Mouse (Mus musculus): ENCODE measurements around the gene Sos2. TPM values are rescaled to one million over a fixed set of nuclear protein-coding genes. Genes with fewer than 3 reads are reported as not detected.
"Not testable (repeated sequence)": the region's sequence is repeated elsewhere in the genome, so short reads cannot be mapped to it uniquely, and the experiment has no call there.

The Sos2 gene
- polyA plus RNA-seq, 1 experiment from 2014 or later = 5.2 TPM

GRCm38 (mm10) chr12:69582613-69583269, 98.9 kb downstream of the Sos2 start, which contains the start of gene Vcpkmt:
TSS of gene Vcpkmt (minus strand) at chr12:69583028.
- Histone ChIP-seq H3K4me1 (peaks cover 38% of the 10 kb centered on the region), H3K9me3 (replicated peaks) (no peaks in the 10 kb centered on the region), H3K9ac (peak within 1 kb of the TSS; percentile 91), H3K4me2 (peak within 1 kb of the TSS; percentile 89), H3K4me3 (peak within 1 kb of the TSS; percentile 83), H3K27me3 (replicated peaks) (no peaks in the 10 kb centered on the region), H3K36me3 (peaks cover 47% of the 10 kb centered on the region), H3K27ac (peak within 1 kb of the TSS; percentile 85)
- peak; percentile 98 for ATAC-seq
- under 1% methylated on average over 56 of the region's 56 CpGs for WGBS (ENCODE audit: insufficient replicate concordance)

GRCm38 (mm10) chr12:69582216-69582612, 99.4 kb downstream of the Sos2 start:
- Histone ChIP-seq H3K4me3 (peak overlapping the region; percentile 83), H3K9ac (peak overlapping the region; percentile 91), H3K27me3 (replicated peaks) (no peaks in the 10 kb centered on the region), H3K36me3 (peaks cover 47% of the 10 kb centered on the region), H3K4me1 (peaks cover 38% of the 10 kb centered on the region), H3K4me2 (peak overlapping the region; percentile 89), H3K27ac (peak overlapping the region; percentile 85), H3K9me3 (replicated peaks) (no peaks in the 10 kb centered on the region)
- WGBS (ENCODE audit: insufficient replicate concordance) = 19% methylated on average over 9 of the region's 9 CpGs
- ATAC-seq = no peak

DNA sequence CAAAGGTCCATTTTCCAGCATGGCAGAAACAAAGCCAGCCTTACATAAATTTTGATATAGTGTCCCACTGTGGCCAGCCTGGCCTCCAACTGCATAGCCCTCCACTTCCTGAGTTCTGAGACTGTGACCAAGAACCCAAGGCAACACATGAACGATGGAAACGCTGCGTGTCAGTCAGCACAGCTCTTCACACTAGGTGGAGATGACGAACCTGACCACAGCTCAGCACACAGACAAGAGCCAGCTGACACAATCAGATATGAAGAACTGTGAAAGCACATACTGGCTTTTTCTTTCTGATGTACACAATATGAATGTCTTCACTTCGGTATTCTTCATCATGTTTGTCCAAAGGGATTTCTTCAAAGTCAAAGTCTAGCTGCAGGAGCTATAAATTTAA, 102.0 kb downstream of the Sos2 start:
- Histone ChIP-seq H3K9ac (no peak overlapping the region), H3K4me2 (peak overlapping the region; percentile 16), H3K27me3 (replicated peaks) (no peaks in the 10 kb centered on the region), H3K27ac (0 out of 2 replicates have a peak overlapping the region, but pooled peaks have one; percentile 34), H3K36me3 (peaks cover 42% of the 10 kb centered on the region), H3K4me1 (peaks cover 38% of the 10 kb centered on the region), H3K9me3 (replicated peaks) (no peaks in the 10 kb centered on the region), H3K4me3 (no peak overlapping the region)
- WGBS (ENCODE audit: insufficient replicate concordance) = 57% methylated on average over 5 of the region's 5 CpGs
- no peak for ATAC-seq

- ATAC-seq = no peak
- Histone ChIP-seq H3K9ac (no peak overlapping the region), H3K36me3 (peaks cover 39% of the 10 kb centered on the region), H3K27me3 (replicated peaks) (no peaks in the 10 kb centered on the region), H3K27ac (no peak overlapping the region), H3K4me3 (no peak overlapping the region), H3K9me3 (replicated peaks) (no peaks in the 10 kb centered on the region), H3K4me2 (no peak overlapping the region), H3K4me1 (peaks cover 26% of the 10 kb centered on the region)
- 77% methylated on average over 9 of the region's 9 CpGs for WGBS (ENCODE audit: insufficient replicate concordance)
Observed at GRCm38 (mm10) chr12:69576120-69576627, 105.5 kb downstream of the Sos2 start.

DNA sequence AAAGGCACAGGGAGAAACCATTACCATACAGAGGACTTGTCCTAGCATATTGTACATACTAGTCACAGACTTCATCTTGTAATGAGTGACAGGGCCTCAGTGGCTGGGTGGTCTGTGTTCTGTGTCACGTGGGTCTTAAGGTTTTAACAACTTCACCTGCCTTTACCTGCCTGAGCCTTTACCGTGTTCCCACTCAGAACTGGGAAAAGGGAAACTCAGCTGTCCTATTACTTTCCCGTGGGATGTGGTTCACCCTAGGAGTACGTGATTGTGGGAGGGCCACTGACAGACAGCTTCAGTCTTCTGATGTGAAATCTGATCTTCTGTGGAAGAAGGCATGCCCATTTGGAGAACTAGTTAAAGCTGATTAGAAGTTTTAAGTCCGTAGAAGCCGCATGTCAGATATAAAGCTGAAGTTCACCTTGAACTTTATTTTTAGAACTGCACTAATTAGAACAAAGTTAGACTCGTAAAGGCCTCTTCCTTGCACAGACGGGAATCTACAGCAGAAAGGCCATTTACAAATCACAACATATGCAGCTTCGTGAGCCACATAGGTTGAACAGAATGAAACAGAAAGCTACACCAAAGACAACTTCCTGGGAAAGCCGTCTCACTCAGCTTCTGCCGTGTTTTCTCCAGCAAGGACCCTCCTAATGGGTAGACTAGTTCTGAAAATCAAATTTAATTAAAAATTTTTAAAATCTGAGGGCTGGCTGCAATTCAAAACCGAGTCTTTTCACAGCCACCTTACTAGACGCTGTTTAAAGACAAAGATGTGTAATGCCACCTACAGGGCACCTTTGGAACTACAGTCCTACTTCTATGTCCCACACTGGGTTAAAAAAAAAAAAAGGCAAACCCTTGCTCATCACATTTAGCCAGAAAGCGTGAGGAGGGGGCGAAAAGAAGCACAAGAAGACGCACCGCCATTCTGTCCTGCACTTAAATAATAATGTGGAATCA, 107.5 kb downstream of the Sos2 start:
- Histone ChIP-seq H3K36me3 (peaks cover 32% of the 10 kb centered on the region), H3K27ac (no peak overlapping the region), H3K27me3 (replicated peaks) (no peaks in the 10 kb centered on the region), H3K9me3 (replicated peaks) (no peaks in the 10 kb centered on the region), H3K4me2 (peak overlapping the region; percentile 52), H3K9ac (no peak overlapping the region), H3K4me1 (peaks cover 11% of the 10 kb centered on the region), H3K4me3 (peak overlapping the region; percentile 22; the same call in 1 of the 2 replicates)
- ATAC-seq = no peak; the same call in 1 of the 2 replicates
- WGBS (ENCODE audit: insufficient replicate concordance) = 28% methylated on average over 17 of the region's 17 CpGs

- ATAC-seq = no peak
- Histone ChIP-seq H3K36me3 (peaks cover 23% of the 10 kb centered on the region), H3K27ac (no peak overlapping the region), H3K4me1 (peaks cover 8% of the 10 kb centered on the region; the same call in 1 of the 2 replicates), H3K9me3 (replicated peaks) (no peaks in the 10 kb centered on the region), H3K4me2 (no peak overlapping the region), H3K9ac (no peak overlapping the region), H3K4me3 (no peak overlapping the region), H3K27me3 (replicated peaks) (no peaks in the 10 kb centered on the region)
- WGBS (ENCODE audit: insufficient replicate concordance) = 76% methylated on average over 8 of the region's 8 CpGs
Observed at GRCm38 (mm10) chr12:69573271-69573670, 108.4 kb downstream of the Sos2 start.

GRCm38 (mm10) chr12:69569926-69570325, 111.7 kb downstream of the Sos2 start:
- no peak for ATAC-seq
- H3K36me3 ChIP-seq = no peaks in the 10 kb centered on the region
- 80% methylated on average over 3 of the region's 3 CpGs for WGBS (ENCODE audit: insufficient replicate concordance)
- H3K27ac ChIP-seq = no peak overlapping the region
- no peak overlapping the region for H3K4me2 ChIP-seq
- no peaks in the 10 kb centered on the region for H3K27me3 ChIP-seq (replicated peaks)
- no peaks in the 10 kb centered on the region for H3K9me3 ChIP-seq (replicated peaks)
- no peak overlapping the region for H3K4me3 ChIP-seq
- peaks cover 8% of the 10 kb centered on the region; the same call in 1 of the 2 replicates for H3K4me1 ChIP-seq
- no peak overlapping the region for H3K9ac ChIP-seq

DNA sequence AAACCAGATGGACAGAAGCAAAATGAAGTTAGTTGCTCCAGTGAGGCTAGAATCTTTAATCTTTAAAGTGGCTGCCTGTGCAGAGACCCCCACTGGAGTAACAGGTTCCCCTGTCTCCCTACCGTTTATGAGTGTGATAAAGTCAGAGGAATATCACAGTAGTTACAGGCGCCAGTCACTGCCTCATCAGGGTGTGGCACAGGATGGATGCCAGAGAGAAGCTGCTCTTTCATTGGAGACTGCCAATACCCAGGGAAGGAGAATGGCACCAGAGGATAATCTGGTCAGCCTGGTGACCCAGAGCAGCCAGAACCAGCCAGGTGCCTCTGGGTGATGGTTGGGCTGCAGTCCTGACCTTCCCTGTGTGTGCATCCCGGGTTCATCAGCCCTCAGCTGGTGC, 113.4 kb downstream of the Sos2 start:
- ATAC-seq = no peak
- 56% methylated on average over 3 of the region's 3 CpGs for WGBS (ENCODE audit: insufficient replicate concordance)
- Histone ChIP-seq H3K4me2 (no peak overlapping the region), H3K4me3 (no peak overlapping the region), H3K9me3 (replicated peaks) (no peaks in the 10 kb centered on the region), H3K9ac (no peak overlapping the region), H3K27me3 (replicated peaks) (no peaks in the 10 kb centered on the region), H3K36me3 (no peaks in the 10 kb centered on the region), H3K4me1 (no peaks in the 10 kb centered on the region), H3K27ac (no peak overlapping the region)

- H3K36me3 ChIP-seq; H3K4me3 ChIP-seq; H3K9ac ChIP-seq; H3K27ac ChIP-seq; H3K27me3 ChIP-seq (replicated peaks); H3K9me3 ChIP-seq (replicated peaks); H3K4me2 ChIP-seq; ATAC-seq; H3K4me1 ChIP-seq: not testable (repeated sequence)
- 74% methylated on average over 6 of the region's 6 CpGs for WGBS (ENCODE audit: insufficient replicate concordance)
Observed at GRCm38 (mm10) chr12:69561006-69561405, 120.6 kb downstream of the Sos2 start.

DNA sequence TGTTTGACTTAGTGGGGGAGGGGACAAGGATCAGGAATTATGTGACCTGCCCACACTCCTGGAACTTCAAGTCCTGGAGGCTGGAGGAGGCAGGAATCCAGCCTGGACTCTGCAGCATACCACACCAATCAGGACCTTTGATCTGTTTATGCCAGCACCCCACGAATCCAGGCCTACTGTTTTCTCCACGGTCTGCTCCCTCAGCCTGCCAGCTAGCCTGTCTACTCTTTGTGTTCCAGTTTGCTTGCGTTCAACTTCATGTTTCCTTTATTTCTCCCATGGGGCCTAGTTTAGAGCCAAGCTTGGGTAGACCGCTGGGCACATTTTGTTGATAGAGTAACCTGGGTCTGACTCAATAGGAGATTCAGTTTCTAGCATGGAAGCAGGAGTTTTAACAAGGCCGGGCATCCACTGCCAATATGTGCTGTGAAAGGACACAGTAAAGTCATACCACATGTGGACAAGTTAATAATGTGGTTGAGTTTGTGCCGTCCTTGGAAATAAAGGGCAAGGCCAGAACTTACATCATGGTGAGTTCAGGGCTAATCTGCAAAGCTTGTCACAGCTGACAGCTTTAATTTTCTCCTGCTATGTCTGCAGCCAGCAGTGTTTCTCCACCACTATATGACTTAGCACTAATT, 125.3 kb downstream of the Sos2 start:
- Histone ChIP-seq H3K9ac (no peak overlapping the region), H3K4me2 (no peak overlapping the region), H3K36me3 (no peaks in the 10 kb centered on the region), H3K27ac (peak overlapping the region; percentile 32; the same call in 1 of the 2 replicates), H3K4me1 (no peaks in the 10 kb centered on the region), H3K4me3 (no peak overlapping the region), H3K27me3 (replicated peaks) (no peaks in the 10 kb centered on the region), H3K9me3 (replicated peaks) (no peaks in the 10 kb centered on the region)
- no peak for ATAC-seq
- WGBS (ENCODE audit: insufficient replicate concordance) = 69% methylated on average over 6 of the region's 6 CpGs

DNA sequence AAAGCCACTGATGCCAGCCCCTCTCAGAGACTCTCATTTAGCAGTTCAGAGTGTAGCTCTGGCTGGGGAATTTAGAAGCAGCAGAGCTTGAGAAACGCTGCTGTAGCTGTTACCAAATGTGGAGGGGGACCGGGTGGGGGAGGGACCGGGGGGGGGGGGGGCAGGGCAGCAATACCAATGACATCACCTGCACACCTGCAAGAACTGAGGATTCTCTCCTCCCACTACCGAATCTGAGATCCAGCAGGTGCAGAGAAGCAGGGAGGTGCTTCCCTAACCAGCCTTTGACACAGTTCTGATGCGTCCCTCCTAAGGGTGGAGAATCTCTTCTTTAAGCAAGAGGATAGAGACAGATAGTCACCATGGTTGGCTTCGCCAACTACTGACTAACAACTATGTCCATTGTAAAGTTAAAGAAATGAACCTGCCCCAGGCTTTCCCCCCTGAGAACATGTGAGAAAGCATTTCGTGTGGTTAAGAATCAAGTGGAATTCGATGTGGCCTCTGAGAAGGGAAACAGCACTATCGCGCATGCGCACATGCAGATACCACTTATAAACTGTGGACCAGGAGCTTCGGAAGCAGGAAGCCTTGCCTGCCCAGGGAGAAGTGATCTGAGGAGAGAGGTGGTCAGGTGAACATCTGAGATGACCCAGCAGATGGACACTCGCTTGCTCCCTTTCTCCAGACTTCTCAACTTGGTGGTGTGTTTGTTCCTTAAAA, 136.0 kb downstream of the Sos2 start:
- Histone ChIP-seq H3K4me1 (peaks cover 28% of the 10 kb centered on the region), H3K36me3 (no peaks in the 10 kb centered on the region), H3K9ac (no peak overlapping the region), H3K9me3 (replicated peaks) (no peaks in the 10 kb centered on the region), H3K27me3 (replicated peaks) (no peaks in the 10 kb centered on the region), H3K4me3 (no peak overlapping the region), H3K27ac (no peak overlapping the region), H3K4me2 (no peak overlapping the region)
- ATAC-seq = no peak
- WGBS (ENCODE audit: insufficient replicate concordance) = 65% methylated on average over 13 of the region's 13 CpGs

Data from liver, embryonic 12.5 days (tissue).